Comparison of ENCODE assay signal across 14 mouse cellular contexts in the genomic region with DNA sequence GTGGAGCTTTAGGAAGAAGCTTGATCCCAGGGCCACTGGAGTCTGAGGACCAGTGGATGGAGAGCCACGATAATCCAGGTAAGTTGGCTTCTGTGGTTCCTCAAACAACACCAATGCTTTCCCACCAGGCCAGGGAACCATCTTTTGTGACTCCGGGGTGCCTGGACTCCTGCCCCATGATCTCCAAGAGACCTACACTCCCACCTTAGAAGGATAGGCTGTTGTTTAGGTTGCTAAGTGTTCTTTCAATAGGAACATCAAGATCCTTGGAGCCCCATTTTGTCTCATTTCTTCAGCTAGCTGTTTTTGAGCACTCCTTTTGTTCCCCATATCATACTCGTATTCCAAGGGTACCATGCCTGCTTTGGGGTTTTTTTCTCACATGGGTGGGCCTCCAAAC. TPM values are rescaled to one million over a fixed set of nuclear protein-coding genes. Genes with fewer than 3 reads are reported as not detected.
"Had no signal": no experiment of that assay in that cellular context is flagged by ENCODE, and none has a peak within 500 bp of the region (broad histone marks: within the 10 kb centered on the region; RNA-seq: fewer than 3 reads in every experiment).

No protein-coding gene starts in this region.

RNA-seq across cellular contexts. Expression of a gene that starts 18.4 kb away (rescaled TPM):
- total RNA-seq: common myeloid progenitor, adult 5-6 weeks; forebrain, postnatal 0 days; gastrocnemius, adult 18-20 months; gastrocnemius, adult 2 months; gastrocnemius, adult 8-10 months; gastrocnemius, postnatal 10 days; gastrocnemius, postnatal 14 days; gastrocnemius, postnatal 25 days; gastrocnemius, postnatal 36 days; gastrocnemius, postnatal 4 days; granulocyte monocyte progenitor cell, adult 5-6 weeks; heart, adult 18-20 months; heart, adult 2 months; heart, adult 8-10 months had no signal

RNA-seq across cellular contexts. Expression of a gene that starts 42.3 kb away (rescaled TPM):
- total RNA-seq: common myeloid progenitor, adult 5-6 weeks; gastrocnemius, adult 18-20 months; gastrocnemius, adult 2 months; gastrocnemius, adult 8-10 months; gastrocnemius, postnatal 10 days; gastrocnemius, postnatal 14 days; gastrocnemius, postnatal 25 days; gastrocnemius, postnatal 36 days; gastrocnemius, postnatal 4 days; granulocyte monocyte progenitor cell, adult 5-6 weeks; heart, adult 18-20 months; heart, adult 2 months; heart, adult 8-10 months had no signal

RNA-seq across cellular contexts. Expression of a gene that starts 42.6 kb away (rescaled TPM):
- total RNA-seq: common myeloid progenitor, adult 5-6 weeks; forebrain, postnatal 0 days; gastrocnemius, adult 18-20 months; gastrocnemius, adult 2 months; gastrocnemius, adult 8-10 months; gastrocnemius, postnatal 10 days; gastrocnemius, postnatal 14 days; gastrocnemius, postnatal 25 days; gastrocnemius, postnatal 36 days; gastrocnemius, postnatal 4 days; granulocyte monocyte progenitor cell, adult 5-6 weeks; heart, adult 18-20 months; heart, adult 2 months; heart, adult 8-10 months had no signal
